Mouse (Mus musculus) kidney, postnatal 0 days (tissue): ENCODE results near the gene Trem3. TPM values are rescaled to one million over a fixed set of nuclear protein-coding genes. Genes with fewer than 3 reads are reported as not detected.

Experiments
- ATAC-seq: fragments of 200-750 bp; cut with Nextera tagmentation; replicated peaks from 2 replicates; pipeline ENCODE4 v1.8.0; 2017; ENCODE audit warnings: low read depth, moderate number of reproducible peaks, moderate TSS enrichment, moderate library complexity; ENCODE audit not compliant: low FRiP score
- DNase-seq: peaks from one replicate; pipeline ENCODE4 v3.0.0-alpha.2; 2016; ENCODE audit warnings: low spot score
- H3K27ac ChIP-seq: fragments of 300-500 bp; sonication (generic); 2 replicates; pipeline ENCODE4 v1.5.1; 2014; ENCODE audit warnings: mild to moderate bottlenecking
- H3K27me3 ChIP-seq: fragments of 300-500 bp; sonication (generic); 2 replicates; pipeline ENCODE4 v1.6.1; 2014; ENCODE audit warnings: low read length, mixed read lengths; ENCODE audit not compliant: insufficient read depth
- H3K36me3 ChIP-seq: fragments of 300-500 bp; sonication (generic); 2 replicates; pipeline ENCODE4 v1.6.1; 2014; ENCODE audit warnings: low read length, mixed read lengths; ENCODE audit not compliant: insufficient read depth
- H3K4me1 ChIP-seq: fragments of 300-500 bp; sonication (generic); replicated peaks from 2 replicates; pipeline ENCODE4 v1.6.1; 2014; ENCODE audit warnings: antibody characterized with exemption, low read length, mixed read lengths; ENCODE audit not compliant: insufficient read depth
- H3K4me2 ChIP-seq: fragments of 300-500 bp; sonication (generic); 2 replicates; pipeline ENCODE4 v1.6.1; 2014; ENCODE audit warnings: mild to moderate bottlenecking, low read length, moderate library complexity, mixed read lengths
- H3K4me3 ChIP-seq: fragments of 300-500 bp; sonication (generic); replicated peaks from 2 replicates; pipeline ENCODE4 v1.5.1; 2014; ENCODE audit warnings: low read depth, low read length
- H3K9ac ChIP-seq: fragments of 300-500 bp; sonication (generic); 2 replicates; pipeline ENCODE4 v1.6.1; 2014; ENCODE audit warnings: low read depth, low read length
- H3K9me3 ChIP-seq: fragments of 300-500 bp; sonication (generic); replicated peaks from 2 replicates; pipeline ENCODE4 v1.6.1; 2016; ENCODE audit warnings: low read length, inconsistent platforms, mixed read lengths
- CTCF ChIP-seq: IDR thresholded peaks from 2 replicates; pipeline ENCODE4 v1.5.1; 2016; ENCODE audit warnings: antibody characterized with exemption, low read depth, mild to moderate bottlenecking, moderate library complexity
- WGBS: fragments of 180-500 bp; shearing (Covaris S2); extraction: QIAGEN DNeasy Blood & Tissue Kit; methylation state at CpG from one replicate; pipeline ENCODE4 v1.1.7; 2014; 5-methylcytosine and 5-hydroxymethylcytosine counted together
- polyA plus RNA-seq: library from polyadenylated mRNA; unstranded; fragments of >200 nt; fragmentation: Nextera tagmentation; extraction: Ambion mirVana; gene quantifications from 2 replicates; pipeline ENCODE4 v1.2.1, GENCODE M21; 2015

Gene Trem3
- polyA plus RNA-seq, 1 experiment from 2014 or later = 0.16 TPM

- no peak overlapping the region for H3K27ac ChIP-seq
- H3K36me3 ChIP-seq = no peaks in the 10 kb centered on the region
- DNase-seq = no peak
- no peaks in the 10 kb centered on the region for H3K27me3 ChIP-seq
- no peaks in the 10 kb centered on the region for H3K9me3 ChIP-seq
- 66% methylated on average over 2 of the region's 2 CpGs for WGBS
- TF ChIP-seq CTCF = peak; percentile 31; the same call in 1 of the 2 replicates
- no peak overlapping the region for H3K4me2 ChIP-seq
- H3K9ac ChIP-seq = no peak overlapping the region
- no peaks in the 10 kb centered on the region for H3K4me1 ChIP-seq
- H3K4me3 ChIP-seq = no peak overlapping the region
- no peak for ATAC-seq
These were observed 39.7 kb downstream of the Trem3 start for GRCm38 (mm10) chr17:48287276-48287675.

GRCm38 (mm10) chr17:48293500-48294194 lies 46.1 kb downstream of the Trem3 start:
- DNase-seq = no peak
- no peaks in the 10 kb centered on the region for H3K4me1 ChIP-seq
- no peak overlapping the region for H3K4me3 ChIP-seq
- no peaks in the 10 kb centered on the region for H3K27me3 ChIP-seq
- no peaks in the 10 kb centered on the region for H3K9me3 ChIP-seq
- H3K9ac ChIP-seq = no peak overlapping the region
- H3K27ac ChIP-seq = no peak overlapping the region
- 77% methylated on average over 5 of the region's 5 CpGs for WGBS
- ATAC-seq = no peak
- no peak for TF ChIP-seq CTCF
- no peaks in the 10 kb centered on the region for H3K36me3 ChIP-seq
- H3K4me2 ChIP-seq = no peak overlapping the region

GRCm38 (mm10) chr17:48299203-48299602 lies 51.6 kb downstream of the Trem3 start, which contains the start of gene Treml2:
Gene Treml2, plus strand, starts transcription at chr17:48299498.
- no peaks in the 10 kb centered on the region for H3K27me3 ChIP-seq
- no peak for DNase-seq
- no peak for ATAC-seq
- H3K4me3 ChIP-seq = no peak within 1 kb of the TSS
- no peak within 1 kb of the TSS for H3K4me2 ChIP-seq
- no peak within 1 kb of the TSS for H3K27ac ChIP-seq
- 22% methylated on average over 3 of the region's 4 CpGs for WGBS
- no peak for TF ChIP-seq CTCF
- no peaks in the 10 kb centered on the region for H3K36me3 ChIP-seq
- no peaks in the 10 kb centered on the region for H3K9me3 ChIP-seq
- H3K9ac ChIP-seq = no peak within 1 kb of the TSS
- no peaks in the 10 kb centered on the region for H3K4me1 ChIP-seq

DNA sequence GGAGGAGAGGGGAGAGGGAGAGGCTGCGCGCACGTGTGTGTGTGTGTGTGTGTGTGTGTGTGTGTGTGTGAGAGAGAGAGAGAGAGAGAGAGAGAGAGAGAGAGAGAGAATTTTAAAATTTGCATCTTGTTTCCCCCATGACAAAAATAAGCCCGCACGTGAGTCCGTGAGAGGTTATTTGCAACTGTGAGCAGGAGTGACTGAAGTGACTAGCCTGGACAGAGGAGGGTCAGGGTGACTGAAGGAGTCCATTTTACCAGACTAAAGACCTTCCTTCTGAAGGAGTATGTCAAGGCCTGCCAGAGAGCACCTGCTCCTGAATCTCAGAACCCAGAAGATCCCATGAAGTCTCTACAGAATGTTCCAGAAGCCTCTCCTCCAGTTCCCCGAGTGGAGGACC lies 52.2 kb downstream of the Trem3 start:
- no peak for TF ChIP-seq CTCF
- Histone ChIP-seq H3K27me3 (no peaks in the 10 kb centered on the region), H3K4me1 (no peaks in the 10 kb centered on the region), H3K27ac (no peak overlapping the region), H3K9me3 (no peaks in the 10 kb centered on the region), H3K4me3 (no peak overlapping the region), H3K36me3 (no peaks in the 10 kb centered on the region), H3K9ac (no peak overlapping the region), H3K4me2 (no peak overlapping the region)
- DNase-seq (no peak), ATAC-seq (no peak)
- WGBS = 45% methylated on average over 7 of the region's 7 CpGs

GRCm38 (mm10) chr17:48300199-48300598 lies 52.6 kb downstream of the Trem3 start:
- WGBS = 62% methylated on average over 7 of the region's 7 CpGs
- no peaks in the 10 kb centered on the region for H3K9me3 ChIP-seq
- H3K4me2 ChIP-seq = no peak overlapping the region
- H3K27ac ChIP-seq = no peak overlapping the region
- H3K36me3 ChIP-seq = no peaks in the 10 kb centered on the region
- no peak for DNase-seq
- H3K4me3 ChIP-seq = no peak overlapping the region
- H3K27me3 ChIP-seq = no peaks in the 10 kb centered on the region
- TF ChIP-seq CTCF = no peak
- no peaks in the 10 kb centered on the region for H3K4me1 ChIP-seq
- no peak for ATAC-seq
- no peak overlapping the region for H3K9ac ChIP-seq

- H3K9ac ChIP-seq = no peak overlapping the region
- no peak for TF ChIP-seq CTCF
- DNase-seq (no peak), ATAC-seq (no peak)
- H3K4me1 ChIP-seq = no peaks in the 10 kb centered on the region
- no peak overlapping the region for H3K4me3 ChIP-seq
- no peaks in the 10 kb centered on the region for H3K9me3 ChIP-seq
- H3K27ac ChIP-seq = no peak overlapping the region
- no peaks in the 10 kb centered on the region for H3K27me3 ChIP-seq
- H3K36me3 ChIP-seq = no peaks in the 10 kb centered on the region
- 74% methylated on average over 9 of the region's 9 CpGs for WGBS
- no peak overlapping the region for H3K4me2 ChIP-seq
These were observed 53.3 kb downstream of the Trem3 start for GRCm38 (mm10) chr17:48300861-48301260.

GRCm38 (mm10) chr17:48301792-48302191 lies 54.2 kb downstream of the Trem3 start:
- TF ChIP-seq CTCF = no peak
- Histone ChIP-seq H3K9me3 (no peaks in the 10 kb centered on the region), H3K27ac (no peak overlapping the region), H3K9ac (no peak overlapping the region), H3K4me1 (no peaks in the 10 kb centered on the region), H3K4me2 (no peak overlapping the region), H3K27me3 (no peaks in the 10 kb centered on the region), H3K36me3 (no peaks in the 10 kb centered on the region), H3K4me3 (no peak overlapping the region)
- ATAC-seq (no peak), DNase-seq (no peak)
- WGBS = 90% methylated on average over 5 of the region's 5 CpGs

Other genes with a start within 250 kb of the Trem3 start
- not detected in 2 replicates for gene 1700122O11Rik, start 209.5 kb upstream of the Trem3 start, polyA plus RNA-seq
- not detected in 2 replicates for gene 1700067P10Rik, start 158.5 kb upstream of the Trem3 start, polyA plus RNA-seq
- not detected in 2 replicates for gene 9830107B12Rik, start 101.5 kb upstream of the Trem3 start, polyA plus RNA-seq
- 0.08 and 0.26 TPM in 2 replicates for gene A530064D06Rik, start 80.5 kb upstream of the Trem3 start, polyA plus RNA-seq
- 0.08 and 0.13 TPM in 2 replicates for gene Trem1, start 15.0 kb upstream of the Trem3 start, polyA plus RNA-seq
- 0.20 and 0.32 TPM in 2 replicates for gene Treml4, start 16.5 kb downstream of the Trem3 start, polyA plus RNA-seq
- gene Treml2, start 51.7 kb downstream of the Trem3 start, polyA plus RNA-seq = 0.11 TPM in 1 of 2 replicates, not detected in the other
- 0.24 and 0.28 TPM in 2 replicates for gene B430306N03Rik, start 68.4 kb downstream of the Trem3 start, polyA plus RNA-seq
- 2.5 and 3.0 TPM in 2 replicates for gene Trem2, start 98.6 kb downstream of the Trem3 start, polyA plus RNA-seq
- gene Treml1, start 112.1 kb downstream of the Trem3 start, polyA plus RNA-seq = 0.21 TPM in 1 of 2 replicates, not detected in the other
- gene Nfya, start 162.1 kb downstream of the Trem3 start, polyA plus RNA-seq = 8.0 and 8.1 TPM in 2 replicates
- 77.5 and 82.6 TPM in 2 replicates for gene Oard1, start 162.2 kb downstream of the Trem3 start, polyA plus RNA-seq
- 0.80 and 0.93 TPM in 2 replicates for gene Apobec2, start 185.2 kb downstream of the Trem3 start, polyA plus RNA-seq
- 0.62 and 1.2 TPM in 2 replicates for gene Tspo2, start 203.7 kb downstream of the Trem3 start, polyA plus RNA-seq
- 3.6 and 3.9 TPM in 2 replicates for gene Unc5cl, start 207.1 kb downstream of the Trem3 start, polyA plus RNA-seq